Mouse (Mus musculus): ENCODE results near the gene Col8a1. TPM values are rescaled to one million over a fixed set of nuclear protein-coding genes. Genes with fewer than 3 reads are reported as not detected.

Col8a1 gene
- 1 to 10 TPM in 1 of 2 experiments, under 1 TPM in 1; 0.53 to 1.3 TPM for total RNA-seq (2021)
- long read RNA-seq, full-length matches to known transcripts: 2 of 3 reads
- long read RNA-seq, partial matches to known transcripts: 0 of 3 reads
- long read RNA-seq, other reads (novel, unspliced or antisense): 1 of 3 reads

DNA sequence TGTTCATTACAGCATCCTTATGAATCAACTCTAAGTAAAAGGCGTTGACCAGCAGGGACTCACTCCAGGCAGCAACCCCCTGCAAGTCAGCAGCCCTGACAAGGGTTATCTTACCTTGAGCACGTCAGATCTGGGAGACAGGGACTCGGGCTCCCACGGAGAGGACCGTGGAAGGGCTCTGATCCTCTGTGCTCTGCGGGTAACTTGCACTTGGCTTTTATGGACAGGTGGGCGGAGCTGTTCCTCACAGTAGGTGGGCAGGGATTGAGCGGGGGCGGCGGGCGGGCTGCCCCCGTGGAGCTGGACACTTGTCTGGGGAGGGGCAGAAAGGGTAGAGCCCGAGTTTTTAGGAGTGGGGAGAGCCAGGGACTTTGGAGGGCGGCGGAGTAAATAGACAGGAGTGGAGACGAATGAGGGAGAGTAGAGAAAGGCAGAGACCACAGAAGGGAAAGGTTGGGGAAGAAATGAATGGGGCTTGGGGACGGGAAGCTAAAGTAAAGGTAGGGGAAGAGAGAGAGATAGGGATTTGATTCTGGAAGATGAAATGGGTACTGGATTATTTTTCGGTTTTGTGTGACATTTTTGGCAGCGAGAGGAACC lies at the start of gene Col8a1:
Gene Col8a1, minus strand, starts transcription at position 212 of the 600 bp plus-strand sequence.
- DNase-seq (ENCODE audit: low spot score in 2 of 2): no peak

DNA sequence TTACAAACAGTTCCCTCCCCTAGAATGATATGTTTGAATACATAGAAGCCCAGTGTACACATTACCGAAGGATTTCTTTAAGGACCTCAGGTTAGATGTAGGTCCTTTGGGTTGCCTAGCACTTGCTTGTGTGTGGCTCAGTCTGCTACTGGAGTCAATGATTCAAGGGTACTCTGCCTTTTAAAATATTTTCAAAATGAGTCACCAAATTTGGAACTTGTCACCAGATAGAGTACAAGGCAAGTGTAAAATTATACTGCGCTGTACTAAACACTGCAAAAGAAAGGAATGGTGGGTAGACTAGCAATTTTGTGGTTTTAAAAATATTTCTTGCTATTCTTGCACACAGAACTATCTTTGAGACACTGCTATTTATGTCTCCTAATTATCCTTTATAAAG lies 47.3 kb upstream of the Col8a1 start:
- DNase-seq (ENCODE audit: low spot score in 2 of 2): no peak

DNA sequence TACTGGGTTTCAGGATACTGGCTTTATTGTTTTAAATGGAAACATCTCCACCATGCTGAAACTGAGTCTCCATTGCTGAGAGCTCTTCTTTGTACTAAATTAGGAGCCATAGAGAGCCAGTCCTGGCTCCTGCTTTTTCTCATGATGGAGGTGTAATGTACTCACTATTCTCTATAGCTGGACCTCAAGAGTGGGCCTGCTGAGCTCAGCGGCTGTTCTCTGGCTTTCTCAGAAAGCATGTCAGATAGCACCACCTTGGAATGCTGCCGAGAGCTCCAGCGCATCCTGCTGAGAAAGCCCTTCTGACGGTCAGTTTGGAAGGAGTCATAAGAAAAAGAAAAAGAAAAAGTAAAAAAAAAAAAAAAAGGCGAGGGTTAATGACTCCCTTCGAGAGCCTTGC lies 41.8 kb upstream of the Col8a1 start:
- no peak for DNase-seq (ENCODE audit: low spot score in 2 of 2)

DNA sequence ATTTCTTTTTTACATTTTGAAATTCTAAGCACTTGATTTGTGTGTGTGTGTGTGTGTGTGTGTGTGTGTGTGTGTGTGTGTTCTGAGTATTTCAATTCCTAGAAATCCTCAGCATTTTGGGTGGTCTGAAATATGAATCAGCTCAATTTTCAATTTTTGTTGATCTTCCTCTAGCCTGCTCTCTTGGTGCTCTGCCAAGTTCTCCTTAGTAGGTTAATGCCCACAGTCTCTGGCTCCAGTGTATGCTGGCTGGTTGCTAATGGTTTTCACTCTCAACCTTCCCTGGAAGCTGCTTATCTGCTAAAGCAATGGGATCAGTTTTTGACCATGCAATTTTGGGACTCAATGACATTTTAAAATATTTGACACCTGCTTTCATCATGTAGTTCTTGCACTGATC lies 24.5 kb upstream of the Col8a1 start:
- no peak for DNase-seq (ENCODE audit: low spot score in 2 of 2)

DNA sequence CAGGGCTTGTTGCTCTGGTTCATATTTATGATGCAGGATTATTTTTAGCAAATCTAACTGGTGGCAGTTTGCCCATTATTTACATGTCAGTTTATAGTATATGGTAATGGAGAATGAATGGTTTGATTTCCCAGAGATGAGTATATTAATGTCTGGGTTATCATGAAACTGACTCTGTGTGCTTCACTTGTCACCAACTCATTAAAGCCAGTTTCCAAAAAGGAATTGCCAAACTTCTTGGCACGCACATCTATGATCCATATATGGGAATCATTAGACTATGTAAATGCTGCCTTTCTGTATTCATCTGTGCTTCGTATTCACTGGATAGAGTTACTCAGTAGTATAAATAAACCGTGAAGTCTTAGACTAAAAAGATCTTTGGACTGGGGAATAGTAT lies 11.1 kb upstream of the Col8a1 start:
- no peak for DNase-seq (ENCODE audit: low spot score in 2 of 2)

DNA sequence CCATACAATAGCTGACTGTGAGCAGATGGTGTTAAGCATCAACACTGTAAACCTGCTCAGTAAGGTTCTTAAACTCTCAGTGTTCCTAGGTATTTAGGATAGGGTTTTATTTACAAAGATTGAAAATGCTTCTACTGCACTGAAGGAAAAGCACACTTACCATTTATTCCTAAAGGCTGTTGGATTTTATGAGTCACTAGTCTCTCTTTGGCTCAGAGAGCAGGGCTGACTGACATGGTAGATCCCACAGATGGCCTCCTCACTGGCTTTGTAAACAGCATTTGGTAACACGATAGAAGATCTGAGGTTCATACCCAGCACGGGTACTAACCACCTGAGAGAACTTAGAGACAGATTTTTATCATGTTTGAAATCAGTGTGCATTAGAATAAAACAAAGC lies 5.3 kb upstream of the Col8a1 start:
- peak in 1 of 2 experiments; percentile 15 for DNase-seq (ENCODE audit: low spot score in 2 of 2)

DNA sequence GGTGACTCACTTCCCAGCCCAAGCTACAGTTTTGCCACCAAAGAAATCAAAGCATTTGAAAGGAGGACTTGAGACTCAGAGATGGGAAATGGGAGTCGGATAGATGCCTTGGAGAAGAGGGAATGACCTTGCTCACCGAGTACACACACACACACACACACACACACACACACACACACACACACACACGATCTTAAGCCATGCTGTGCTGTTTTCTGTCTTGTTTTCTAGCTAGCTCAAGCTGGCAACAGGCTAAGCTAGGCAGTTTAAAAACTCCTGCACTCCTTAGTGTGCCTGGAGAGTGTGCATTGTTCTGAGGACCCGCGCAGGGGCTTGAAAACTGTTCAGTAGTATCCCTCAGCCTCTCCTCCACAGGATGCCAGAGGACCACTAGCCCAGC lies 1.2 kb upstream of the Col8a1 start:
- DNase-seq (ENCODE audit: low spot score in 2 of 2): no peak

DNA sequence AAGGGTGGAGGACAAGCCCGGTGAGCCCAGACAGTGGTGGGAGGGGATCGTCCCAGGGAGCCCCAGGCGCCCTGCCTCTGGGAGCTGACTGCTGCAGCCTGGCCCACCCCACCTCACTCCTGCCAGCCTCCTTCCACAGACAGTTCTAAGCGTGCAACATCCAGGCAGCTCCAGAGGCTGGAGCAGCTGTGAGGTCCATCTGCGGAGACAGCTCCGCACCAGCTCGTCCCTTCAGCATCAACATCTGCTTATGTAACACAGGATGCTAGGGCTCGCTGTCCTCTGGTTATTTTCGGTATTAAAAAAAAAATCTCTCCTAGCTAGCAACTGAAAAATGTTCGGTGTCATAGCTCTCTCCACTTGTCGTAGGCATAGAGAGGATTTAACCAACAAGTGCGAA lies 704 bp upstream of the Col8a1 start:
- peak; percentile 15 to 30 for DNase-seq (ENCODE audit: low spot score in 2 of 2)

DNA sequence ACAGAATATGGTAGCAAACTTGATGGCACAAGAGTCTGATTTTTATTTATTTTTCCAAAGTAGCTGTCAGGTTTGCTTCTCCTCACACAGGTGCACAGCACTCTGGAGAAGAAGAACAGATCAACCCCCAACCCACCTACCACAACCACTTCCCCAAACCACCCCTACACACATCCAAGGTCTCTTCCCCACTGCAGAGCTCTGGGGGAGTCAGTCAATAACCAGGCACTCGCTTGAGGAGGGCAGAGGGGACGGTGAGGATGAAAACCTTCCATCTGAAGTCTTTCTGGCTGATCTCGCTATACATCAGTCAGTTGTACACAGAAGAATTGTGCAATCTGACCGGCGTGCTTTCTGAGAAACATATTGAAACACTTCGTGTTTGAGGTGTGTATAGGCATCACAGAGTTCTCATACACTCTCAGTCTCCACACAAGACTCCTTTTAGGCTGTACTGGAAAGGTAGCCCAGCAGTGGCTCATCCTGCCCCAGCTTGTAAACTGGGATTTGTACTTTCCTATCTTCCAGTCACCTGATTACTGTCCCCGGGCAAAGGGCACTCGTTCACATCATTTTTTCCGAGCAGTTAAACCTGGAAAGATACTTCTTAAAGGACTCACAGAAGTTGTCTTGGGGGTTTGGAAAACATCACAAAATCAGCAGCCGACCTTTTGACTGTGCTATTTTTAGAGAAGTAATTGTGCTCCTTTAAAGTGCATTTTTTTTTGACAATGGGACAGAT lies 827 bp downstream of the Col8a1 start:
- DNase-seq (ENCODE audit: low spot score in 2 of 2): no peak

DNA sequence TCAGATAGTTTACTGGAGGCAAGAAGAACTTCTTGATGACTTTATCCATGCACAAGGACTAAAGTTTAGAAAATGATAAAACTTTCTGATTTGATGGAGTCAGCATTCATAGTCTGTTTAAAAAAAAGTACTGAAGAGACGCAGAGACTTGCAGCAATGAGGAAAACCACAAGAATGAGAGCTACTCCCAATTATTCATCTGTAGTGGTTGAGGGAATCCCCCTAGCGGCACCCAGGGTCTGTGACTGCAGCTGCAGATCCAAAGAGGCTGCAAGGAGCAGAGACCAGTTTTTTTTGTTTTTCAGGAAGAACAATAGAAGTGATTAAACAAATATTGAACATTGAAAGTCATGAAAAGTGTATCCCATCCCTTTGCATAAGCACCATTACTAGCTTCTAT lies 4.0 kb downstream of the Col8a1 start:
- no peak for DNase-seq (ENCODE audit: low spot score in 2 of 2)

DNA sequence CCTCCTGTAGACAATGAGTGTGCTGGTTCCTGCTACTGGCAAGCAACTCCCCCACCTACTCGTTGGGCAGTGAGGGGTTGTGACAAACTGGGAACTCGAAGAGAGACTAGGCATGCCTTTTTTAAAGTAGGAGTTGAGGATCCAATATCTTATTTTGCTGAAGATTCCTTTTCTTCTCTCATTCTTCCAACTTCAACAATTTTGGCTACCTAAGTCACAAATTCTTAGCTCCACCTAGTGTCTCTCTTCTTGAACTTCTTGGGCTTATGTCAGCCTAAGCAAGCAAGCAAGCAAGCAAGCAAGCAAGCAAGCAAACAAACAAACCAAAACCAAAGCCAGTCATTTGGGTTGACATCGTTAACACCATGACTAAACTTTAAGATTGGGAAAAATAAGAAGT lies 6.4 kb downstream of the Col8a1 start:
- DNase-seq (ENCODE audit: low spot score in 2 of 2): no peak

DNA sequence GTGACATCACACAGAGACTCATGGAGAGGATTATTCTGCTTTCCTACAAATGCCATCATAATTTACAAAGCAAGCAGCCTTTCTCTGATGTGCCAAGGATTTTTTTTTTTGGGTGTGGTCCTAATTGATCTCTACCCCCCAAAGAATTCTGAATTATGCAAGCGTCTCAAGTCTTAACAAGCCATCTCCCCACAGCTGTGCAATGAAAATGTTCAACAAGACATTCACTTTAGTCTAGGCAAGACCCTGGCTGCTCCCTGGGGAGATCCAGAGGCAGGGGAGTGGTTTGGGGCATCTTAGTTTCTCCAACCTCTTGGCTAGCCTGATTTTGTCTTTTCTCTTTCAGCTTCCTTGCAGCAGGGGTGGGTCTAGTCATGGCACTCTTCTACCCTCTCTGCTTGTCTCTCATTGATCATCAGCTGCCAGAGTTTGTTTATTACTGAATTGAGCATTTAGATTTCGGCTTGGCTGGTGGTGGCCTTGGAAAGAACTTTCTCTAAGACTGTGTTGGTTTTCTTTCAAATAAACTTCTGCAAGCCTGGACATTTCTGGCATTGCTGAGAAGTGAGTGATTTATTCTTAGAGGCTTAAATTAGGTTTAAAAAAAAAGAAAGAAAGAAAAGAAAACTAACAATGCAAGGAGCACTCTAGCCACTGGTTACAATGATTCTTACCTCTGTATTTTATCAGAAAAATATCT lies 7.0 kb downstream of the Col8a1 start:
- DNase-seq (ENCODE audit: low spot score in 2 of 2): no peak

DNA sequence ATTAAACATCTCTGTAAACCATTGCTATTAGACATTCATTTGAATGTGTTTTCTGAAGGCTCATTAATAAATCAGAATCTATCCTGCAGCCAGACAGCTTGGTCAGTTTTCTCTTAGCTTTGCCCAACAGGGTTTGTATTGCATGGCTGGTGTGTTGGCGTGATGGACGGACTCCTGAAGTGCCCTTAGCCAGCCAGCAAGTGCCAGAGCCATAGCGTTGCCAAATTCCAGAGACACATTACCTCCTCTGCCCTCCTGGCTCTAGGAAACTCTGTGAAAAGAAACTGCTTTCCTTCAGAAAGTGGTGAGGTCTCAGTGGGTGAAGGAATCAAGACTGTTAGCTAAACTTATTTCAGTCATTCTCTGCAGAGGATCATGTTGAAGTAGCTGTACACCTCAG lies 14.4 kb downstream of the Col8a1 start:
- no peak for DNase-seq (ENCODE audit: low spot score in 2 of 2)

DNA sequence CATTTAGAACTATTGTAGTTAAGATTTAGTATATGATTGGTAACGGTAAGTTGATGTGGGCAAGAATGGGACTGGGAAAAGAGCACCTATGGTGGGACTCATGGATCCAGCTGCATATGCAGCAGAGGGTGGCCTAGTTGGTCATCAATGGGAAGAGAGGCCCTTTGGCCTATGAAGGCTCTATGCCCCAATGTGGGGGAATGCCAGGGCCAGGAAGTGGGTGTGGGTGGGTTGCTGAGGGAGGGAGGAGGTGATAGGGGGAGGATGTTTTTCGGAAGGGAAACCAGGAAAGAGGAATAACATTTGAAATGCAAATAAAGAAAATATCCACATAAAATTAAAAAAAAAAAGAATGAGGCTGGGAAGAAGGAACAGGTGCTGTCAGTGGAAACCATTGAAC lies 19.6 kb downstream of the Col8a1 start:
- DNase-seq (ENCODE audit: low spot score in 2 of 2): no peak

DNA sequence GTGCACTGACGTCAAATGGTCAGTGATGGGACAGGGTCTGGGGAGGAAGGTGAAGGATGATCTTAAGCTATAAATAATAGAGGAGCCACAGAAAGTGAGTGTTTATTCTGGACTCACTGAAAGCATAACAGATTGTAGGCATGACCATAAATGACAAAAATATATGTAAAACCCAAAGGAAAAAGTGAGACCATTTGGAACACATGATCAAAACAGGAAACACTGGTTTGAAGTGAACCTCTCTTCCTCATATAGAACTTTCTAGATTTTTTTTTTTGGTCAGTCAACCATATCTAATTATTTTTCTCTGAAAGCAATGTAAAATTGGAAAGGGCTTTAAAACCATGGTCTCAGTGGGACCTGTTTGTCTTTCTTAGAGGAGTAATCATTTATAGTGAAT lies 21.0 kb downstream of the Col8a1 start:
- DNase-seq (ENCODE audit: low spot score in 2 of 2): no peak

DNA sequence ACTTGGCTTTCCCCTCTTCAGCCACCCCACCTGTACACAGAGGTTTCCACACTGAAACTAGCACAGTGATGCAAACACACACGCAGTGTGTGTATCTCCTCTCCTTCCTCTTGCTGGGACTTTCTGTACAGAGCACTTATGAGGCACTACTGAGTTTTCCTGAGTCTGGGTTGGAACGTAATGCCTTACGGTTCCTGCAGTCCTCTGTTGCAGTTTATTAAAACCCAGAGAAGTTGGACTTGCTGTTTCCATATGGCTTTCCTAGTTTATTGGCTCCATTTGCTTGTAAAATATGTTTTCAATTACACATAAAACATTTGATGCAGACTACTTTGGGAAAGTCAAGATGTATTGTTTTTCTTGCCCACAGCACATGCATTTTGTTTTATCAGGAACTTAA lies 21.4 kb downstream of the Col8a1 start:
- no peak for DNase-seq (ENCODE audit: low spot score in 2 of 2)

DNA sequence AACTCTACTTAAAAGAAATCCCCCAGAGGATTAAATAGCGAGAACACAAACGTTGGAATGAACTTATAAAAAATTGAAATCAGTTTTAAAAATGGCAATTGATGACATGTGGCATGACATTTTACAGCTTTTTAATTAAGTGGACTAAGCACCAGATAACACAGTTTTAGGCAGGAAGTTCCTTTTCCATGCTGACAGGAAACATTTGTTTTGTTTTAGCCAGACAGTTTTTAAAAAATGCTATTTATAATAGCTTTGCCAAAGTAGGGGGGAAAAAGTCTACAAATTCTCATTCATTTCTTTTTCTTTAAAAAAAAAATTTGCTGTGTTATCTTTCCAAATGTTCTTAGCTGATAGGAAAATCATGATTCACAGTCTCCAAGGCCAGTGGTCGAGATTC lies 29.6 kb downstream of the Col8a1 start:
- DNase-seq (ENCODE audit: low spot score in 2 of 2): no peak

DNA sequence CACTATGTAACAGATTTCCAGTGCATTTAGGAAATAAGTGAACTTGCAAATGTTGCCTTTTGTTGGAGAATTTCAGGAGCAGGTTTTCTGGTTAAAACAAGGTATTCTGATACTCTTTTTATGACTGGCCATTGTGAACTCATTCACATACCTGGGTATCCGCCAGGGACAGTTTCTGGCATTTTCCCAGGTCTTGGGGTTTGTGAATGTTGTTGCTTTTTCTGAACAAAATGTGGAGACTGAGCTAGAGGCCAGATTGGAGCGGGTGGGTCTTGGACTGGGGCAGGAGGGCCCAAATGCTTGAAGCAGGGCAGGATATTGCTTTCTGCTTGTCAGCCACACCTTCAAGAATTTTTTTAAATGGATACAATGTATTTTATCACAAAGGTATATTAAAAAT lies 35.6 kb downstream of the Col8a1 start:
- DNase-seq (ENCODE audit: low spot score in 2 of 2): no peak

DNA sequence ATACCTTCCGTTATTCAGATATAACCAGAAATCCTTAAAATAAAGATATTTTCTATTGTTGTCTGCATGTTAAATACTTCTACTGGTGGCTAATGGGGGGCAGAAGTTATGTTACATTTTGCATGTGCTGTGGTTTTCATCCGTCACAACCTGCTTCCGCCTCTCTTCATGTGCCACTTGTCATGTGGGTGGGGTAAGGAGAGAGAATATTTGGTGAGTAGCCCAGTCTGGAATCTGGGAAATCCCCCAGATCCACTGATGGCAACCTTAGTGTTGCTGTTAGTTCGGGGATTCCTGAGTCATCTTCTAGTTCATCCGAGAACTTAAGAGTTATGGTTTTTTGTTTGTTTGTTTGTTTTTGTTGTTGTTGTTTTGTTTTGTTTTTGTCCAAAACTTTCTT lies 55.8 kb downstream of the Col8a1 start:
- no peak for DNase-seq (ENCODE audit: low spot score in 2 of 2)

DNA sequence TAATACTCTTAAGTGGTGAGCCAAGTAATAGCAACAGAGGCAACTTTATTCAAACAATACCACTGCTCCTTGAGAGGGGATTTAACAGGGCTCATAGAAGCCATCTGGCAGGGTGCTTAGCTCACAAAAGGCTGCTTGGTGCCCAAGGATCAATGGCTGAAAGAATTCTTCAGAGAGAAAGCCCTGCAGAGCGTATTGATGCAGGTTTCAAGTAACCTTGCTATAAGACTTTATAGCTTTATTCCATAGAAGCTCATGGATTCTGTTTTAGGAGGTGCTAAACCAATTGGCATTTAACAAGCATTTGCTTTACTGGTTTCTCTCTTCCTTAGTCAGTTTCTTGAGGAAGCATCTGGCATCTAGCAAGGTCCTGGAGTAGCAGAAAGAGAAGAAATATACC lies 59.8 kb downstream of the Col8a1 start:
- DNase-seq (ENCODE audit: low spot score in 2 of 2): no peak

DNA sequence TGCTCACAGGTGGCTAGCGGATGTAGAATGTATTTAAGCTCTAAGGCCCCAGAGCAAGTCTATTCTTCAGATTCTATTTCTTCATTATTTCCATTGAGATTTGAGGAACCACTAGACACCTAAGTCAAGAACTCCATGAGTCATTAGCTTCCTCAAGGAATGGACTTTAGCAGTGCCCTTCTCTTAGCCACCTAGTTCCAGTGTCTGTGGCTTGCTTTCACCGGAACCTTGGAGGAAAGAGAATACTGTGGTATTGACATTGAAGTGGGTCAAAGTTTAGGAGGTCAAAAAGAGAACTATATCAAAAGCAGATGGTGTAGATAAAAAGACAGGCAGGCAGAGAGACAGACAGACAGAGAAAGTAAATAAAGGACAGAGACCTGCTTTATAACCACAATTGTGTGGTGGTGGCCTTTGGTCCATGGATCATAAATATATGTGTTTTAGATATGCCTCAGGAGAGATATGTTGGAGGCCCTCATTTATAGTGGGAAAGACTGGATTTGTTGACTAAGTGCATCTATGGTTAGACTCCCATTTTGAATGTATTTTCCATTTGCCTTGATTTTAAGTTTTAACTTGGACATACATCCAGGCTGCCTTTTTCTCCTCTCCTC lies 60.5 kb downstream of the Col8a1 start:
- DNase-seq (ENCODE audit: low spot score in 2 of 2): no peak

Measured in layer of hippocampus, adult 18-20 months (tissue).